In genomic region chr4:154159002-154159401, GRCm38 (mm10) we compare ENCODE assay signal across 8 mouse cellular contexts. TPM values are rescaled to one million over a fixed set of nuclear protein-coding genes. Genes with fewer than 3 reads are reported as not detected.
DNase-seq lines count a peak whose midpoint lies in the region; ATAC-seq lines count a peak whose summit lies in the region.

No protein-coding gene starts in this region.

- H3K4me3 ChIP-seq in limb, embryonic 10.5 days: peak overlapping the region; percentile 99; the same call in 1 of the 2 replicates
- H3K4me3 ChIP-seq in midbrain, embryonic 13.5 days (replicated peaks): peak overlapping the region; percentile 92

- H3K27ac ChIP-seq in limb, embryonic 10.5 days: no peak overlapping the region
- H3K27ac ChIP-seq in midbrain, embryonic 13.5 days: no peak overlapping the region

- peak; percentile 17; the same call in 1 of the 2 replicates for ATAC-seq in midbrain, embryonic 13.5 days

- 23% methylated on average over 6 of the region's 6 CpGs for WGBS in limb, embryonic 10.5 days
- 18% methylated on average over 6 of the region's 6 CpGs for WGBS in midbrain, embryonic 13.5 days

- H3K9ac ChIP-seq in midbrain, embryonic 13.5 days (replicated peaks): peak overlapping the region; percentile 83; the same call in 1 of the 2 replicates

- H3K4me2 ChIP-seq in midbrain, embryonic 13.5 days (replicated peaks): peak overlapping the region; percentile 85

- no peaks in the 10 kb centered on the region for H3K9me3 ChIP-seq in limb, embryonic 10.5 days (replicated peaks)
- H3K9me3 ChIP-seq in midbrain, embryonic 13.5 days: no peaks in the 10 kb centered on the region

- H3K36me3 ChIP-seq in limb, embryonic 10.5 days: peaks cover 50% of the 10 kb centered on the region
- H3K36me3 ChIP-seq in midbrain, embryonic 13.5 days: peaks cover 48% of the 10 kb centered on the region

- H3K4me1 ChIP-seq in limb, embryonic 10.5 days: peaks cover 25% of the 10 kb centered on the region
- H3K4me1 ChIP-seq in midbrain, embryonic 13.5 days (replicated peaks): peaks cover 32% of the 10 kb centered on the region

- H3K27me3 ChIP-seq in limb, embryonic 10.5 days (ENCODE audit: low read depth, poor library complexity, severe bottlenecking): no peaks in the 10 kb centered on the region
- H3K27me3 ChIP-seq in midbrain, embryonic 13.5 days: no peaks in the 10 kb centered on the region

- DNase-seq in ovary, adult 18-20 months (ENCODE audit: low spot score): peak; percentile 52
- DNase-seq in ovary, postnatal 10 days (ENCODE audit: low spot score): no peak
- DNase-seq in embryo, embryonic 9.5 days (ENCODE audit: extremely low spot score): peak; percentile 83
- peak; percentile 68 to 83 for DNase-seq in gastrocnemius, postnatal 4 days (ENCODE audit: low spot score in 2 of 2)
- DNase-seq in kidney, adult 18-20 months: peak; percentile 87
- DNase-seq in limb, embryonic 10.5 days (ENCODE audit: low spot score): peak; percentile 85
- DNase-seq in spleen, adult 18-20 months: peak; percentile 58 to 84

RNA-seq across cellular contexts. Expression of gene Tprgl, which starts 1.5 kb away (rescaled TPM):
- total RNA-seq in gastrocnemius, postnatal 4 days (2021): 10 to 100 TPM; 81.6 to 88.5 TPM
- polyA plus RNA-seq in limb, embryonic 10.5 days (2016; fragmentation: Nextera tagmentation; extraction: Ambion mirVana): 100 and 102 TPM in 2 replicates
- 161 and 173 TPM in 2 replicates for polyA plus RNA-seq in midbrain, embryonic 13.5 days (2015; fragmentation: Nextera tagmentation; extraction: Ambion mirVana)

RNA-seq across cellular contexts. Expression of gene Megf6, which starts 11.5 kb away (rescaled TPM):
- 10 to 100 TPM; 11.3 to 11.6 TPM for total RNA-seq in gastrocnemius, postnatal 4 days (2021)
- polyA plus RNA-seq in limb, embryonic 10.5 days (2016; fragmentation: Nextera tagmentation; extraction: Ambion mirVana): 33.6 and 43.5 TPM in 2 replicates
- polyA plus RNA-seq in midbrain, embryonic 13.5 days (2015; fragmentation: Nextera tagmentation; extraction: Ambion mirVana): 6.8 and 6.9 TPM in 2 replicates

RNA-seq across cellular contexts. Expression of gene Wrap73, which starts 16.8 kb away (rescaled TPM):
- 10 to 100 TPM; 15.4 to 20.5 TPM for total RNA-seq in gastrocnemius, postnatal 4 days (2021)
- polyA plus RNA-seq in limb, embryonic 10.5 days (2016; fragmentation: Nextera tagmentation; extraction: Ambion mirVana): 43.8 and 49.0 TPM in 2 replicates
- 47.8 and 50.9 TPM in 2 replicates for polyA plus RNA-seq in midbrain, embryonic 13.5 days (2015; fragmentation: Nextera tagmentation; extraction: Ambion mirVana)

RNA-seq across cellular contexts. Expression of gene Trp73, which starts 19.0 kb away (rescaled TPM):
- under 1 TPM in 1 of 2 experiments, not detected in 1; 0.23 TPM for total RNA-seq in gastrocnemius, postnatal 4 days (2021)
- polyA plus RNA-seq in limb, embryonic 10.5 days (2016; fragmentation: Nextera tagmentation; extraction: Ambion mirVana): 0.30 and 0.80 TPM in 2 replicates
- 0.55 and 1.5 TPM in 2 replicates for polyA plus RNA-seq in midbrain, embryonic 13.5 days (2015; fragmentation: Nextera tagmentation; extraction: Ambion mirVana)
